Mouse (Mus musculus) lung, adult 2 months (tissue): ENCODE results near the gene Spata13.

Experiments
- CTCF ChIP-seq: fragments of 200-500 bp; IDR thresholded peaks from 2 replicates; pipeline ENCODE4 v1.5.1; 2011; ENCODE audit warnings: mild to moderate bottlenecking, low read length, control low read depth; ENCODE audit not compliant: insufficient read depth
- POLR2A ChIP-seq: fragments of 200-500 bp; IDR thresholded peaks from 2 replicates; pipeline ENCODE4 v1.6.1; 2011; ENCODE audit warnings: low read depth, mild to moderate bottlenecking, control low read depth, low read length, borderline replicate concordance; ENCODE audit errors: extremely low read depth

DNA sequence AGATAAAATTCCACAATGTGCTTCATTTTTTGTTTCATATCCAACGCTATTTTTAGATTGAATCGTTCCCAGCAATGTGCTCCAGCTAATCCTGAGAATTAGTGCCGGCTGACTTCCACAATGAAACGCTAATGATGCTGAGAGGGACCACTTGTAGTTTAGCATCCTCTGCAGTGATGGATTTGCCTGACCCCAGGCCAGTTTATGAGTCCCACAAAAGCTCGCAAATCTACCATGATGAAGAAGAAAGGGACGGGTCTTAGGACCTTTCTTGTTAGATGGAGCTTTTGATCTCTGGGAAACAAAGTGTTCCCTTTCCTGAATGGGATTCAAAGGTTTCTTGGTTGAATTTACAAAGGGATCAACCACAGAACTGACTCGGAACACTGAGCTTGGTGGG, 21.1 kb upstream of the Spata13 start:
- TF ChIP-seq CTCF (no peak), POLR2A (no peak)
